Mouse (Mus musculus) hindbrain, embryonic 15.5 days (tissue): ENCODE measurements around the gene A630023A22Rik. TPM values are rescaled to one million over a fixed set of nuclear protein-coding genes. Genes with fewer than 3 reads are reported as not detected.

Source experiments
- ATAC-seq: fragments of 200-750 bp; cut with Nextera tagmentation; 2 replicates; pipeline ENCODE4 v1.8.0; 2017; ENCODE audit warnings: low read depth, moderate number of reproducible peaks, moderate TSS enrichment; ENCODE audit not compliant: low FRiP score
- H3K27ac ChIP-seq: fragments of 300-500 bp; sonication (generic); replicated peaks from 2 replicates; pipeline ENCODE4 v1.5.1; 2015; ENCODE audit warnings: mild to moderate bottlenecking, inconsistent platforms
- H3K27me3 ChIP-seq: fragments of 300-500 bp; sonication (generic); 2 replicates; pipeline ENCODE4 v1.6.1; 2015; ENCODE audit warnings: control low read depth, inconsistent platforms
- H3K36me3 ChIP-seq: fragments of 300-500 bp; sonication (generic); 2 replicates; pipeline ENCODE4 v1.6.1; 2015; ENCODE audit warnings: control low read depth, inconsistent platforms
- H3K4me1 ChIP-seq: fragments of 300-500 bp; sonication (generic); replicated peaks from 2 replicates; pipeline ENCODE4 v1.6.1; 2015; ENCODE audit warnings: control low read depth, inconsistent platforms
- H3K4me2 ChIP-seq: fragments of 300-500 bp; sonication (generic); 2 replicates; pipeline ENCODE4 v1.6.1; 2015; ENCODE audit warnings: moderate library complexity, mild to moderate bottlenecking, inconsistent platforms
- H3K4me3 ChIP-seq: fragments of 300-500 bp; sonication (generic); 2 replicates; pipeline ENCODE4 v1.5.1; 2015; ENCODE audit warnings: mild to moderate bottlenecking, inconsistent platforms
- H3K9ac ChIP-seq: fragments of 300-500 bp; sonication (generic); 2 replicates; pipeline ENCODE4 v1.6.1; 2015; ENCODE audit warnings: inconsistent platforms
- H3K9me3 ChIP-seq: fragments of 300-500 bp; sonication (generic); 2 replicates; pipeline ENCODE4 v1.6.1; 2016; ENCODE audit warnings: control low read depth, inconsistent platforms
- WGBS: fragments of 180-500 bp; shearing (Covaris S2); methylation state at CpG from one replicate; pipeline ENCODE4 v1.1.7; 2015; 5-methylcytosine and 5-hydroxymethylcytosine counted together
- polyA plus RNA-seq: library from polyadenylated mRNA; unstranded; fragments of >200 nt; fragmentation: Nextera tagmentation; extraction: Ambion mirVana; gene quantifications from 2 replicates; pipeline ENCODE4 v1.2.1, GENCODE M21; 2015

The A630023A22Rik gene
- polyA plus RNA-seq, 1 experiment from 2014 or later = not detected

DNA sequence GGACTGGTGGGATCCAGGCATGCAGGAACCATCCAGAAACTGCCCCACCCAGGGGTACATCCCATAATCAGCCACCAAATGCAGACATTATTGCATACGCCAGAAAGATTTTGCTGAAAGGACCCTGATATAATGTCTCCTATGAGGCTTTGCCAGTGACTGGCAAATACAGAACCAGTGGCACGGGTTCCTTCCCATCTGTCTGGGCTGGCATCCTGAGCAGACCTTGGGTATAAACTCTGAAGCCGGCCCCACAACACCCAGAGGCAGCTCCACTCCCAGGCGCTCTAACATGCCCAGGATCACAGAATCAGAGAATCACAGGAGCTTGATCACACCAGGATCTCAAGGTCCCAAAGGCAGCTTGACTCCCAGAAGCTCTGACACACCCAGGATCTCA, 11.8 kb upstream of the A630023A22Rik start:
- no peak overlapping the region for H3K27ac ChIP-seq
- no peaks in the 10 kb centered on the region for H3K27me3 ChIP-seq
- no peak for ATAC-seq
- no peaks in the 10 kb centered on the region for H3K4me1 ChIP-seq
- H3K9me3 ChIP-seq = no peaks in the 10 kb centered on the region
- 88% methylated on average over 4 of the region's 4 CpGs for WGBS
- H3K4me3 ChIP-seq = no peak overlapping the region
- H3K36me3 ChIP-seq = no peaks in the 10 kb centered on the region
- H3K9ac ChIP-seq = no peak overlapping the region
- H3K4me2 ChIP-seq = no peak overlapping the region

GRCm38 (mm10) chr14:34107594-34107993, 5.0 kb upstream of the A630023A22Rik start:
- ATAC-seq = no peak
- Histone ChIP-seq H3K27ac (no peak overlapping the region), H3K9ac (no peak overlapping the region), H3K4me2 (no peak overlapping the region), H3K27me3 (no peaks in the 10 kb centered on the region), H3K4me3 (no peak overlapping the region), H3K9me3 (no peaks in the 10 kb centered on the region), H3K4me1 (no peaks in the 10 kb centered on the region), H3K36me3 (no peaks in the 10 kb centered on the region)
- WGBS = 90% methylated on average over 4 of the region's 4 CpGs

DNA sequence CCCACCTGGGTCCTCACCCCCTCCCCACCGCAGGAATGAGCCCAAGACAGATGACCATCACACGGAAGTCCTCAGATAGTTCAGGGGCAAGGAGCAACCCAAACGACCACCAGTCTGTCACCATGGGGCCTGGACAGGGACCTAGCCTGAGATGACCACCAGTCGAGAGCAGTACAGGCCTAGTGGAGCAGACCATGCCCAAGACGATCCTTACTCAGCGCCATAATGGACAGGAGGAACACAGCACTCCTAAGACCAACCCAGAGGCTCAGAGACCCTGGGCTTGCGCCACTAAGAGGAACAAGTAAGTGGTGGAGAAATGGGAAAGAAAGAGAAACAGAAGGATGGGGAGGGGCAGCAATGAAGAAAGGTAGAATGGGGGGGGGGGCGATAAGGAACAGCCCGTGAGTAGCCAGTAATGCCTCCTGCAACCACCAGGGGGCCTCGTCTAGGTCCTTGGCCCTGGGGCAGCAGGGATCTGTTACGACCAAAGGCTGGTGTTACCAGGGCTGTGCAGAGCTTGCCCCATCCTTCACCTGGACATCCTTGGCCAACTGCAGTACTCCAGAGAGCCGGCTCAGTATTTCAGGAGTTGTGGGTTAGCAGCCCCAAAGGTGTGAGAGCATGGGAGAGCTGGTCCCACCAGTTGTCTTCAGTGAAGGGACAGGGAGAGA, 4.0 kb upstream of the A630023A22Rik start:
- no peak for ATAC-seq
- no peaks in the 10 kb centered on the region for H3K27me3 ChIP-seq
- H3K4me2 ChIP-seq = no peak overlapping the region
- H3K27ac ChIP-seq = no peak overlapping the region
- no peaks in the 10 kb centered on the region for H3K36me3 ChIP-seq
- no peak overlapping the region for H3K4me3 ChIP-seq
- H3K9ac ChIP-seq = no peak overlapping the region
- no peaks in the 10 kb centered on the region for H3K9me3 ChIP-seq
- H3K4me1 ChIP-seq = no peaks in the 10 kb centered on the region
- 65% methylated on average over 11 of the region's 12 CpGs for WGBS

- H3K4me3 ChIP-seq = no peak overlapping the region
- H3K27ac ChIP-seq = no peak overlapping the region
- H3K4me1 ChIP-seq = no peaks in the 10 kb centered on the region
- 29% methylated on average over 8 of the region's 8 CpGs for WGBS
- no peaks in the 10 kb centered on the region for H3K9me3 ChIP-seq
- H3K4me2 ChIP-seq = no peak overlapping the region
- H3K27me3 ChIP-seq = no peaks in the 10 kb centered on the region
- peak; percentile 65; the same call in 1 of the 2 replicates for ATAC-seq
- H3K36me3 ChIP-seq = no peaks in the 10 kb centered on the region
- H3K9ac ChIP-seq = no peak overlapping the region
Measured at GRCm38 (mm10) chr14:34104892-34105291, 2.3 kb upstream of the A630023A22Rik start.

GRCm38 (mm10) chr14:34103855-34104254, 1.3 kb upstream of the A630023A22Rik start:
- no peak overlapping the region for H3K9ac ChIP-seq
- no peaks in the 10 kb centered on the region for H3K9me3 ChIP-seq
- no peak overlapping the region for H3K4me3 ChIP-seq
- no peaks in the 10 kb centered on the region for H3K27me3 ChIP-seq
- H3K27ac ChIP-seq = no peak overlapping the region
- no peaks in the 10 kb centered on the region for H3K4me1 ChIP-seq
- no peak overlapping the region for H3K4me2 ChIP-seq
- WGBS = 88% methylated on average over 3 of the region's 3 CpGs
- no peaks in the 10 kb centered on the region for H3K36me3 ChIP-seq
- ATAC-seq = no peak

GRCm38 (mm10) chr14:34096161-34096560, 6.4 kb downstream of the A630023A22Rik start:
- ATAC-seq = no peak
- H3K36me3 ChIP-seq = no peaks in the 10 kb centered on the region
- H3K9me3 ChIP-seq = no peaks in the 10 kb centered on the region
- H3K9ac ChIP-seq = no peak overlapping the region
- no peak overlapping the region for H3K4me2 ChIP-seq
- H3K27me3 ChIP-seq = no peaks in the 10 kb centered on the region
- no peak overlapping the region for H3K27ac ChIP-seq
- H3K4me1 ChIP-seq = no peaks in the 10 kb centered on the region
- no peak overlapping the region for H3K4me3 ChIP-seq
- 69% methylated on average over 5 of the region's 5 CpGs for WGBS

DNA sequence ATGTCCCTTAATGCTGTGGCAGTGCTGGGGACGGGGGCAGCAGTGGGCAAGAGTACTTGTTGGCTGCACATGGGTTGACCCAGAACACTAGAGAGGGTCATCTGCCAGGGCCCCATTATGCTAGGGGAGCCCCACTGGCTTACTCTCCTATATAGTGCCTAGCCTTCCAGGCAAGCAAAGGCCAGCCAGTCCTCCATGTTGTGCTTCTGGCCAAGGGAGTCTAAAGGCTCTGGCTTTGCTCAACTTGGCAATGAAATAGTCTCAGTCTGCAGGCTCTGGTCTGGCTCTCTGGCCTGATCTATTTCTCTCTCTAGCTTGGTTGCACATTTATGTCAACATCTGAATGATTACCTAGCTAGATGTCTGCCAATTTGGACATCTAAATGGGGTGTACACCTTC, 9.7 kb downstream of the A630023A22Rik start:
- H3K4me3 ChIP-seq = no peak overlapping the region
- H3K4me2 ChIP-seq = no peak overlapping the region
- H3K9me3 ChIP-seq = no peaks in the 10 kb centered on the region
- H3K9ac ChIP-seq = no peak overlapping the region
- no peaks in the 10 kb centered on the region for H3K4me1 ChIP-seq
- H3K27me3 ChIP-seq = no peaks in the 10 kb centered on the region
- no peak overlapping the region for H3K27ac ChIP-seq
- WGBS = 95% methylated on average over 1 of the region's 1 CpGs
- H3K36me3 ChIP-seq = no peaks in the 10 kb centered on the region
- ATAC-seq = no peak

GRCm38 (mm10) chr14:34091475-34091874, 11.1 kb downstream of the A630023A22Rik start:
- Histone ChIP-seq H3K9me3 (no peaks in the 10 kb centered on the region), H3K4me1 (no peaks in the 10 kb centered on the region), H3K9ac (no peak overlapping the region), H3K27me3 (no peaks in the 10 kb centered on the region), H3K4me3 (no peak overlapping the region), H3K4me2 (no peak overlapping the region), H3K27ac (no peak overlapping the region), H3K36me3 (no peaks in the 10 kb centered on the region)
- 92% methylated on average over 5 of the region's 5 CpGs for WGBS
- no peak for ATAC-seq

DNA sequence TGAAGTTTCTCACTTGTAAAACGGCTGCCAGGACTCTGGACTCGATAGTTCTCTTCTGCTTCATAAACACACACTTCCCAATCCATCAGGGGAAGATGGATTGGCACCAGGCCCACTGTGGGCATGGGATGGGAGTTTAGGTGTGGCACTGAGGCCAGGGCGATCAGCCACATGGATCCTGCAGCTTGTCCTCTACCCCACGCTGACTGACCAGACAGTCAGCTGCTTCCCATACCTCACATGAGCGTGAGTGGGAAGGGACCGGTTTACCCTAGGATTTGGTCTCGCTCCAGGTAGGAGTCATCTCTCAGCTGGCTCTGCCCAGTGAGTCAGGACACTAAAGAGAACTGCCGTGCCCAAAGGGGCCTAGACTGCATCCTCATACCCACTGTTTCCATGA, 12.8 kb downstream of the A630023A22Rik start:
- no peak overlapping the region for H3K27ac ChIP-seq
- ATAC-seq = no peak
- 0 out of 2 replicates have a peak, but pooled peaks cover 3% of the 10 kb centered on the region for H3K27me3 ChIP-seq
- no peak overlapping the region for H3K4me3 ChIP-seq
- no peaks in the 10 kb centered on the region for H3K9me3 ChIP-seq
- 89% methylated on average over 8 of the region's 8 CpGs for WGBS
- H3K9ac ChIP-seq = no peak overlapping the region
- no peaks in the 10 kb centered on the region for H3K4me1 ChIP-seq
- H3K4me2 ChIP-seq = no peak overlapping the region
- no peaks in the 10 kb centered on the region for H3K36me3 ChIP-seq

- Histone ChIP-seq H3K4me3 (no peak overlapping the region), H3K9me3 (no peaks in the 10 kb centered on the region), H3K4me1 (no peaks in the 10 kb centered on the region), H3K36me3 (no peaks in the 10 kb centered on the region), H3K9ac (no peak overlapping the region), H3K4me2 (no peak overlapping the region), H3K27me3 (0 out of 2 replicates have a peak, but pooled peaks cover 3% of the 10 kb centered on the region), H3K27ac (no peak overlapping the region)
- no peak for ATAC-seq
- 89% methylated on average over 2 of the region's 2 CpGs for WGBS
Measured at GRCm38 (mm10) chr14:34087856-34088398, 14.6 kb downstream of the A630023A22Rik start.

DNA sequence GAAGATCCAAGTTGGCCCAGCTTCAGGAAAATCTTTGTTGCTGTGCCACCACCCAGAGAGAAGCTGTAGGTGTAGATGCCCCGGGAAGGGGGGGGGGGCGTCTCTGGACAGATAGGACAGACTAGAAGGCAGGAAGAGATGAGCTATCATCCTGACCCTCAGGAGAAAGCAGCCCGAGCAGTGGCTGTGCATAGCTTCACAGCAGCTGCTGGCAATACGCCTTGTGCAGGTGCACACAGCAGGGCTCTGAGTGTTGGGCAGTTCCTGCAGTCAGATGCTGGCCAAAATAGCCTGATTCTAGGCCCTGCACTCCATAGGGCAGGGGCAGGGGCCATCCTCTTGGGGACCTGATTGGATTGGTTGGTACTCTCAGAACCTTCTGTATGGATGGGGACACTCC, 15.7 kb downstream of the A630023A22Rik start:
- no peak for ATAC-seq
- no peaks in the 10 kb centered on the region for H3K9me3 ChIP-seq
- H3K27me3 ChIP-seq = 0 out of 2 replicates have a peak, but pooled peaks cover 3% of the 10 kb centered on the region
- H3K4me1 ChIP-seq = no peaks in the 10 kb centered on the region
- no peak overlapping the region for H3K4me3 ChIP-seq
- H3K9ac ChIP-seq = no peak overlapping the region
- no peaks in the 10 kb centered on the region for H3K36me3 ChIP-seq
- 72% methylated on average over 4 of the region's 4 CpGs for WGBS
- no peak overlapping the region for H3K4me2 ChIP-seq
- no peak overlapping the region for H3K27ac ChIP-seq

DNA sequence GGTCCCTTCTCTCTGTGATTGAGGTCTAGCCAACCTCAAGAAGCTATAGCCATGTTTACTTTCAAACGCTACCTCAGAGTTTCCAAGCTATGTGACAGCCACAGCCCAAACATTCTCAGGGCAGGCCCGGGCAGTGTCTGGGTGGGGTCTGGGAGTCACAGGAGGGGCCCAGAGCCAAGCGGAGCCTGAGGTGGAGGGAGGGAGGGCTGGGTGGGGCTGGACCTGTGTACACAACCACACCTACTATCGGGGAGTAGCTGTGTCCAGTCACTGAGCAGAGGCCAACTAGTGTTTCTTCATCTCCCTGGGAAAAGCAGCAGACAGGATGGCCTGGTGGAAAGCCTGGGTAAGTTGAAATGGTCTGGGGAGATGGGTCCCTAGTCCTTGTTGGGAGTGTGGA, 16.8 kb downstream of the A630023A22Rik start, which contains the start of gene Anxa8:
TSS of gene Anxa8 (plus strand) at position 251 of the 400 bp plus-strand sequence.
- Histone ChIP-seq H3K27ac (no peak within 1 kb of the TSS), H3K27me3 (0 out of 2 replicates have a peak, but pooled peaks cover 3% of the 10 kb centered on the region), H3K4me3 (no peak within 1 kb of the TSS), H3K4me1 (no peaks in the 10 kb centered on the region), H3K9ac (no peak within 1 kb of the TSS), H3K9me3 (no peaks in the 10 kb centered on the region), H3K4me2 (no peak within 1 kb of the TSS), H3K36me3 (no peaks in the 10 kb centered on the region)
- WGBS = 71% methylated on average over 4 of the region's 4 CpGs
- no peak for ATAC-seq
